Mouse (Mus musculus) kidney, embryonic 14.5 days (tissue): ENCODE measurements around the gene Fto. TPM values are rescaled to one million over a fixed set of nuclear protein-coding genes. Genes with fewer than 3 reads are reported as not detected.

Experiments
- ATAC-seq: fragments of 200-750 bp; cut with Nextera tagmentation; 2 replicates; pipeline ENCODE4 v1.8.0; 2017; ENCODE audit warnings: moderate number of reproducible peaks, mild to moderate bottlenecking, moderate TSS enrichment, moderate library complexity; ENCODE audit not compliant: low FRiP score, low TSS enrichment
- H3K27ac ChIP-seq: fragments of 300-500 bp; sonication (generic); 2 replicates; pipeline ENCODE4 v1.5.1; 2014; ENCODE audit warnings: low read depth, mild to moderate bottlenecking, low read length, moderate library complexity, mixed read lengths
- H3K27me3 ChIP-seq: fragments of 300-500 bp; sonication (generic); 2 replicates; pipeline ENCODE4 v1.6.1; 2014; ENCODE audit warnings: mild to moderate bottlenecking, low read length; ENCODE audit not compliant: control insufficient read depth, insufficient read depth
- H3K36me3 ChIP-seq: fragments of 300-500 bp; sonication (generic); 2 replicates; pipeline ENCODE4 v1.6.1; 2014; ENCODE audit warnings: low read length, mixed read lengths; ENCODE audit not compliant: control insufficient read depth, insufficient read depth
- H3K4me1 ChIP-seq: fragments of 300-500 bp; sonication (generic); 2 replicates; pipeline ENCODE4 v1.6.1; 2014; ENCODE audit warnings: low read length, mixed read lengths; ENCODE audit not compliant: control insufficient read depth, insufficient read depth
- H3K4me2 ChIP-seq: fragments of 300-500 bp; sonication (generic); replicated peaks from 2 replicates; pipeline ENCODE4 v1.6.1; 2014; ENCODE audit warnings: low read depth, mild to moderate bottlenecking, low read length
- H3K4me3 ChIP-seq: fragments of 300-500 bp; sonication (generic); 2 replicates; pipeline ENCODE4 v1.5.1; 2014; ENCODE audit warnings: mild to moderate bottlenecking, low read length
- H3K9ac ChIP-seq: fragments of 300-500 bp; sonication (generic); 2 replicates; pipeline ENCODE4 v1.6.1; 2014; ENCODE audit warnings: low read depth, mild to moderate bottlenecking, low read length, moderate library complexity
- H3K9me3 ChIP-seq: fragments of 300-500 bp; sonication (generic); 2 replicates; pipeline ENCODE4 v1.6.1; 2016; ENCODE audit warnings: low read length; ENCODE audit not compliant: control insufficient read depth
- WGBS: fragments of 180-500 bp; shearing (Covaris S2); extraction: QIAGEN DNeasy Blood & Tissue Kit; methylation state at CpG from one replicate; pipeline ENCODE4 v1.1.7; 2014; 5-methylcytosine and 5-hydroxymethylcytosine counted together
- polyA plus RNA-seq: library from polyadenylated mRNA; unstranded; fragments of >200 nt; fragmentation: Nextera tagmentation; extraction: Ambion mirVana; gene quantifications from 2 replicates; pipeline ENCODE4 v1.2.1, GENCODE M21; 2014

The Fto gene
- polyA plus RNA-seq, 1 experiment from 2014 or later, result 94.3 TPM

- Histone ChIP-seq H3K27me3 (no peaks in the 10 kb centered on the region), H3K9me3 (no peaks in the 10 kb centered on the region), H3K4me1 (peaks cover 16% of the 10 kb centered on the region), H3K27ac (no peak overlapping the region), H3K4me3 (no peak overlapping the region), H3K36me3 (no peaks in the 10 kb centered on the region; the same call in 1 of the 2 replicates), H3K9ac (no peak overlapping the region), H3K4me2 (no peak overlapping the region)
- WGBS, result 70% methylated on average over 4 of the region's 4 CpGs
- no peak for ATAC-seq
Observed at GRCm38 (mm10) chr8:91486394-91486793, 173.1 kb downstream of the Fto start.

GRCm38 (mm10) chr8:91487456-91487855, 174.1 kb downstream of the Fto start:
- ATAC-seq, result no peak
- WGBS, result 87% methylated on average over 2 of the region's 2 CpGs
- H3K4me1 ChIP-seq, result peaks cover 16% of the 10 kb centered on the region
- H3K9me3 ChIP-seq, result no peaks in the 10 kb centered on the region
- no peaks in the 10 kb centered on the region for H3K27me3 ChIP-seq
- no peak overlapping the region for H3K9ac ChIP-seq
- no peak overlapping the region for H3K27ac ChIP-seq
- no peaks in the 10 kb centered on the region; the same call in 1 of the 2 replicates for H3K36me3 ChIP-seq
- no peak overlapping the region for H3K4me3 ChIP-seq
- H3K4me2 ChIP-seq, result no peak overlapping the region

GRCm38 (mm10) chr8:91488086-91488783, 174.9 kb downstream of the Fto start:
- no peaks in the 10 kb centered on the region; the same call in 1 of the 2 replicates for H3K27me3 ChIP-seq
- H3K9me3 ChIP-seq, result no peaks in the 10 kb centered on the region
- H3K27ac ChIP-seq, result no peak overlapping the region
- 59% methylated on average over 13 of the region's 13 CpGs for WGBS
- H3K4me3 ChIP-seq, result no peak overlapping the region
- peaks cover 16% of the 10 kb centered on the region for H3K4me1 ChIP-seq
- H3K9ac ChIP-seq, result no peak overlapping the region
- H3K36me3 ChIP-seq, result no peaks in the 10 kb centered on the region; the same call in 1 of the 2 replicates
- ATAC-seq, result no peak
- H3K4me2 ChIP-seq, result no peak overlapping the region

GRCm38 (mm10) chr8:91488784-91489450, 175.6 kb downstream of the Fto start:
- H3K4me2 ChIP-seq, result no peak overlapping the region
- H3K9me3 ChIP-seq, result no peaks in the 10 kb centered on the region
- H3K9ac ChIP-seq, result no peak overlapping the region
- WGBS, result 79% methylated on average over 10 of the region's 10 CpGs
- ATAC-seq, result no peak
- H3K4me3 ChIP-seq, result no peak overlapping the region
- H3K27me3 ChIP-seq, result no peaks in the 10 kb centered on the region; the same call in 1 of the 2 replicates
- H3K27ac ChIP-seq, result no peak overlapping the region
- H3K36me3 ChIP-seq, result no peaks in the 10 kb centered on the region; the same call in 1 of the 2 replicates
- peaks cover 16% of the 10 kb centered on the region for H3K4me1 ChIP-seq

GRCm38 (mm10) chr8:91490065-91490464, 176.7 kb downstream of the Fto start:
- Histone ChIP-seq H3K27ac (no peak overlapping the region), H3K9me3 (no peaks in the 10 kb centered on the region), H3K9ac (no peak overlapping the region), H3K4me2 (no peak overlapping the region), H3K36me3 (no peaks in the 10 kb centered on the region; the same call in 1 of the 2 replicates), H3K27me3 (no peaks in the 10 kb centered on the region; the same call in 1 of the 2 replicates), H3K4me3 (no peak overlapping the region), H3K4me1 (peaks cover 16% of the 10 kb centered on the region)
- ATAC-seq, result no peak; the same call in 1 of the 2 replicates
- 8% methylated on average over 5 of the region's 5 CpGs for WGBS

- H3K9ac ChIP-seq, result no peak overlapping the region
- H3K9me3 ChIP-seq, result no peaks in the 10 kb centered on the region
- H3K4me3 ChIP-seq, result no peak overlapping the region
- H3K27me3 ChIP-seq, result no peaks in the 10 kb centered on the region; the same call in 1 of the 2 replicates
- no peak for ATAC-seq
- no peaks in the 10 kb centered on the region for H3K36me3 ChIP-seq
- WGBS, result 82% methylated on average over 8 of the region's 8 CpGs
- H3K4me2 ChIP-seq, result no peak overlapping the region
- no peak overlapping the region for H3K27ac ChIP-seq
- H3K4me1 ChIP-seq, result peaks cover 14% of the 10 kb centered on the region
Observed at GRCm38 (mm10) chr8:91493373-91493772, 180.0 kb downstream of the Fto start.

- Histone ChIP-seq H3K4me1 (peaks cover 4% of the 10 kb centered on the region), H3K27ac (no peak overlapping the region), H3K27me3 (no peaks in the 10 kb centered on the region; the same call in 1 of the 2 replicates), H3K9ac (no peak overlapping the region), H3K4me2 (no peak overlapping the region), H3K9me3 (no peaks in the 10 kb centered on the region), H3K36me3 (no peaks in the 10 kb centered on the region), H3K4me3 (no peak overlapping the region)
- WGBS, result 71% methylated on average over 10 of the region's 10 CpGs
- ATAC-seq, result no peak
Observed at GRCm38 (mm10) chr8:91494501-91495259, 181.4 kb downstream of the Fto start.

- Histone ChIP-seq H3K9me3 (no peaks in the 10 kb centered on the region), H3K9ac (no peak overlapping the region), H3K4me1 (no peaks in the 10 kb centered on the region), H3K4me3 (no peak overlapping the region), H3K27ac (no peak overlapping the region), H3K36me3 (no peaks in the 10 kb centered on the region), H3K27me3 (no peaks in the 10 kb centered on the region; the same call in 1 of the 2 replicates), H3K4me2 (no peak overlapping the region)
- no peak for ATAC-seq
- 89% methylated on average over 2 of the region's 2 CpGs for WGBS
Observed at GRCm38 (mm10) chr8:91495260-91495601, 181.9 kb downstream of the Fto start.
